Mouse (Mus musculus) liver, embryonic 11.5 days (tissue): ENCODE data around the gene Rabgap1. TPM values are rescaled to one million over a fixed set of nuclear protein-coding genes. Genes with fewer than 3 reads are reported as not detected.

Experiments
- ATAC-seq: fragments of 200-750 bp; cut with Nextera tagmentation; replicated peaks from 2 replicates; pipeline ENCODE4 v1.8.0; 2017; ENCODE audit warnings: moderate number of reproducible peaks, mild to moderate bottlenecking, moderate TSS enrichment, moderate library complexity; ENCODE audit not compliant: low FRiP score
- DNase-seq: peaks from one replicate; pipeline ENCODE4 v3.0.0-alpha.2; 2017; ENCODE audit warnings: low spot score
- H3K27ac ChIP-seq: fragments of 300-500 bp; sonication (generic); 2 replicates; pipeline ENCODE4 v1.5.1; 2014; ENCODE audit warnings: mild to moderate bottlenecking, low read depth, low read length, control low read depth
- H3K27me3 ChIP-seq: fragments of 300-500 bp; sonication (generic); replicated peaks from 2 replicates; pipeline ENCODE4 v1.6.1; 2014; ENCODE audit warnings: low read length, mixed read lengths; ENCODE audit not compliant: control insufficient read depth, insufficient read depth
- H3K36me3 ChIP-seq: fragments of 300-500 bp; sonication (generic); 2 replicates; pipeline ENCODE4 v1.6.1; 2014; ENCODE audit warnings: mild to moderate bottlenecking, low read length, moderate library complexity, mixed read lengths; ENCODE audit not compliant: control insufficient read depth, insufficient read depth
- H3K4me1 ChIP-seq: fragments of 300-500 bp; sonication (generic); replicated peaks from 2 replicates; pipeline ENCODE4 v1.6.1; 2014; ENCODE audit warnings: low read length, mixed read lengths; ENCODE audit not compliant: control insufficient read depth, insufficient read depth
- H3K4me2 ChIP-seq: fragments of 300-500 bp; sonication (generic); 2 replicates; pipeline ENCODE4 v1.6.1; 2014; ENCODE audit warnings: mild to moderate bottlenecking, control low read depth, moderate library complexity
- H3K4me3 ChIP-seq: fragments of 300-500 bp; sonication (generic); 2 replicates; pipeline ENCODE4 v1.5.1; 2014; ENCODE audit warnings: low read depth, low read length, control low read depth
- H3K9ac ChIP-seq: fragments of 300-500 bp; sonication (generic); 2 replicates; pipeline ENCODE4 v1.6.1; 2014; ENCODE audit warnings: low read depth, low read length, control low read depth
- H3K9me3 ChIP-seq: fragments of 300-500 bp; sonication (generic); 2 replicates; pipeline ENCODE4 v1.6.1; 2016; ENCODE audit warnings: low read length, inconsistent platforms, mixed read lengths; ENCODE audit not compliant: control insufficient read depth
- WGBS: fragments of 180-500 bp; shearing (Covaris S2); extraction: QIAGEN DNeasy Blood & Tissue Kit; methylation state at CpG from one replicate; pipeline ENCODE4 v1.1.7; 2014; 5-methylcytosine and 5-hydroxymethylcytosine counted together
- polyA plus RNA-seq: library from polyadenylated mRNA; unstranded; fragments of >200 nt; fragmentation: Nextera tagmentation; extraction: Ambion mirVana; gene quantifications from 2 replicates; pipeline ENCODE4 v1.2.1, GENCODE M21; 2014

Gene Rabgap1
- polyA plus RNA-seq, 1 experiment from 2014 or later = 20.4 TPM

DNA sequence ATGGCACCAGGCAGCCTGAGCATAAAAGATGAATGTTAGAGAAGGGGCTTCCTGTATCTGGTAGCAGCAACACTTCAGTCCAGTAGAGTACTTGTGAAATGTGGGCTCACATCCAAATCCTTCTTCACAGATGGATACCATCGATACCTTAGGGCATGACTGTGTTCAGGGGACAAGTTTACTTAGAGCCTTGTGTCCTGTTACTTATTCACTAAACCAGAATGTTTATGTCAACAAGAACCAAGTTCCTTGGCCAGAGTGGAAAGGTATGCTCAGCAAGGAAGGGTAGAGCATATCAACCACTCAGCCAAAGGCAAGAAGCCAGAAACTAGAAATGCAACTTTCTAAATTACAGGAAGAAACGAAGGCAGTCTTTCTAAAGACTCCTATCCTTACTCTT lies 127.6 kb downstream of the Rabgap1 start:
- ATAC-seq = no peak; the same call in 1 of the 2 replicates
- H3K27ac ChIP-seq = no peak overlapping the region
- H3K9me3 ChIP-seq = no peaks in the 10 kb centered on the region
- no peak overlapping the region for H3K9ac ChIP-seq
- WGBS = 76% methylated on average over 2 of the region's 2 CpGs
- no peaks in the 10 kb centered on the region for H3K27me3 ChIP-seq
- no peak for DNase-seq
- H3K4me2 ChIP-seq = no peak overlapping the region
- no peak overlapping the region for H3K4me3 ChIP-seq
- no peaks in the 10 kb centered on the region; the same call in 1 of the 2 replicates for H3K4me1 ChIP-seq
- peaks cover 5% of the 10 kb centered on the region; the same call in 1 of the 2 replicates for H3K36me3 ChIP-seq

DNA sequence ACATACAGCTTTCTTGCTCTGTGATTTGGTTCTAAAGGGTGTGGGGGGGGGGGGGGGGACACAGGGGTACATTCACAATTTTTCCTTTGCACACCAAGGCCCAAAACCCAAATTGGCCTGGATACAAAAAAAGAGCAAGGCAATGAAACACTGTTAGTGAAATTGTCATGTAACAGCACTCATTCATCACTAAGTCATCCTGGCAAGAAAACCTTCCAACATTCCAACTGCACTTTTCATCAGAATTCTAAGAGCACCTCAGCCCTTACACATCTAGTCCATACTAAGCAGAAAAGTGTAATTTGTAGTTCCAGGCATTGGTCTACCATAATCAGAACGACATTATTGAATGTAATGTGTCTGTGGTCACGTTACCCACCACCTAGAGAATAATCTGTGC lies 129.1 kb downstream of the Rabgap1 start:
- no peak for DNase-seq
- Histone ChIP-seq H3K4me1 (no peaks in the 10 kb centered on the region; the same call in 1 of the 2 replicates), H3K27me3 (no peaks in the 10 kb centered on the region), H3K9ac (no peak overlapping the region), H3K4me3 (no peak overlapping the region), H3K27ac (no peak overlapping the region), H3K9me3 (no peaks in the 10 kb centered on the region), H3K36me3 (peaks cover 3% of the 10 kb centered on the region; the same call in 1 of the 2 replicates), H3K4me2 (no peak overlapping the region)
- 87% methylated on average over 2 of the region's 2 CpGs for WGBS
- ATAC-seq = no peak

DNA sequence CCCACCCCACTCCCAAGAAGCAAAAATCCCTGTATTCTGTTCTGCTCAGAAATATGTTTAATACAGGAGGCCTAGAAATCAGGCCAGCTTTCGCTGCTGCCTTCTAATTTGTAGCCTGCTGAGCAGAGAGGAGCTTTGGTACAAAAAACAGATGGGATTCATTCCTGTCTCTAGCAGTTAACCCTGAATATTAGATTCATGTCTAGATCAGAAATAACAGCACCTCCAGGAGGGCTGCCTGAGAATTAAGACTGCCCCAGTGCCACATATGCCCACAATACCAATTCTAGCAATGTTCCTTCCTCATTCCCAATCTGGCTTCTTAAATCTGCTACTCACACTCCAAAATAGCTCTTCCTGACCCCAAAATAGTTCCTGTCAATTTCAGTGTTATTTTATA lies 133.6 kb downstream of the Rabgap1 start:
- Histone ChIP-seq H3K4me1 (no peaks in the 10 kb centered on the region), H3K4me3 (no peak overlapping the region), H3K27me3 (no peaks in the 10 kb centered on the region), H3K27ac (no peak overlapping the region), H3K9me3 (no peaks in the 10 kb centered on the region), H3K4me2 (no peak overlapping the region), H3K9ac (no peak overlapping the region), H3K36me3 (no peaks in the 10 kb centered on the region; the same call in 1 of the 2 replicates)
- no peak for ATAC-seq
- 86% methylated on average over 1 of the region's 1 CpGs for WGBS
- no peak for DNase-seq

DNA sequence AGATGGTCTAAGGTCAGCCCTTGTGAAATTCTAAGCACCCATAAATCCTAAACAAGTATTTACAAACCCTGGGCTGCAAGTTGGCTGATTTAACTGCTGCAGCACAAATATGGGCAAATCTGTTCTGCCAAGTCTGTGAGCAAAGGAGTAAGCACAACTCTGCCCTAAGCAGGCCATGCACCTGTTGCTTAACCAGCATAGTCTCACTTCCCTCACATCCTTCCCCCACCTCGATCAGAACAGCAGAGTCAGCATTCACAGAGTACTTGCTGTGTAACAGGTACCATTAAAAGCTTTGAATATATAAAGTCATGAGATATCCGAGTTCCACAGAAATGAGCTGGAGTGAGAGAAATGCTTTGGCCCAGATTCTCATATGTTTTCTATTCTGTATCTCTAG lies 135.1 kb downstream of the Rabgap1 start:
- Histone ChIP-seq H3K4me1 (no peaks in the 10 kb centered on the region), H3K27ac (no peak overlapping the region), H3K27me3 (no peaks in the 10 kb centered on the region), H3K9me3 (no peaks in the 10 kb centered on the region), H3K4me2 (no peak overlapping the region), H3K9ac (no peak overlapping the region), H3K4me3 (no peak overlapping the region), H3K36me3 (no peaks in the 10 kb centered on the region; the same call in 1 of the 2 replicates)
- no peak for ATAC-seq
- WGBS = 69% methylated on average over 2 of the region's 2 CpGs
- DNase-seq = no peak

DNA sequence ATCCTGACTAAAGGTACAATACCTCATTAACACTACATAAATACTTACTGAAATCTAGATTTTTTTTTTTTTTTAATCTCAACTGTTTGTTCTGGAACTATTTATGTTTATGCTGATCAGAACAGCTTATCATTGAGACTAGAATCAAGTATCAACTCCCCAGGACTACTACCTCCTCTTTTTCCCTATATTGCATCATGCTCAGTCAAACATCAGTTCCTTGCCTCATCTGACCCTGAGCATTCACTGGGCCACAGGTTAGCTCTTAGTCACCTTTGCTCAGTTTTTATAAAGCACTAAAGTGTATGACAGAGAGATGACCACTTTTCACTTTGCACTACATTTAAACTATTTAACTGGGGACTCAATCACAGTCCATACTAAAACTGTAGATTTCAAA lies 144.8 kb downstream of the Rabgap1 start:
- Histone ChIP-seq H3K36me3 (no peaks in the 10 kb centered on the region), H3K9me3 (no peaks in the 10 kb centered on the region), H3K4me1 (no peaks in the 10 kb centered on the region), H3K27ac (no peak overlapping the region), H3K9ac (no peak overlapping the region), H3K27me3 (no peaks in the 10 kb centered on the region), H3K4me3 (no peak overlapping the region), H3K4me2 (no peak overlapping the region)
- no peak for ATAC-seq
- DNase-seq = no peak

Other genes starting within 250 kb of the Rabgap1 start
- not detected in 2 replicates for gene Olfr366, start 231.7 kb upstream of the Rabgap1 start, polyA plus RNA-seq
- gene Olfr368, start 116.8 kb upstream of the Rabgap1 start, polyA plus RNA-seq = not detected in 2 replicates
- 26.0 and 30.3 TPM in 2 replicates for gene Pdcl, start 83.9 kb upstream of the Rabgap1 start, polyA plus RNA-seq
- gene Rc3h2, start 20.4 kb upstream of the Rabgap1 start, polyA plus RNA-seq = 7.2 and 8.8 TPM in 2 replicates
- gene Zbtb26, start 144 bp upstream of the Rabgap1 start, polyA plus RNA-seq = 7.6 and 7.7 TPM in 2 replicates
- gene Zbtb6, start 108 bp upstream of the Rabgap1 start, polyA plus RNA-seq = 4.0 and 4.4 TPM in 2 replicates
- gene Gpr21, start 73.1 kb downstream of the Rabgap1 start, polyA plus RNA-seq = 0.25 and 0.51 TPM in 2 replicates